Mouse (Mus musculus): ENCODE data around the gene Pih1d1.

GRCm38 (mm10) chr7:45192585-45193310 lies 38.6 kb downstream of the Pih1d1 start:
- TF ChIP-seq CTCF (IDR thresholded peaks at IDR 0.05; ENCODE audit: extremely low read depth, insufficient read depth, insufficient read length, insufficient replicate concordance) (no peak), POLR2A (IDR thresholded peaks at IDR 0.05; ENCODE audit: low read depth, low read length) (no peak)
